In the genomic region with DNA sequence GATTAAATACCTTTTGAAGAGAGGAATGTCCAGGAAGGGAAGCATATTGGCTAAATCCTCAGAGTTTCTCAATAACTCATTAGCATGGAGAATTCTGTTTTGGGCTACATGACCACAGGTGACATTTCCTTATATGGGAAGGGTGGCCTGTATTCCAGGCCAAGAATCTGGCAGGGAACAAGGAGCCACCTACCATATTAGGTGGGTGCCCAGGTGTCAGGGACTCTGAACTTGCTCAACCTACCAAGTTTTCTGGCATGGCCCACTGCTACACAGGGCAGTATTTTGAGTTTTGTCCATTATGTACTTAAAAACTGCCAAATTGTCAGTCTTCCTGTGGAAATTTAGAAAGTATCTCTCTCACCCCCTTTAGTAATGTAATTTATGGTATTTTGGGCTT, we compare ENCODE assay signal across 47 mouse cellular contexts. TPM values are rescaled to one million over a fixed set of nuclear protein-coding genes. Genes with fewer than 3 reads are reported as not detected.
"Had no signal": no experiment of that assay in that cellular context is flagged by ENCODE, and none has a peak within 500 bp of the region (broad histone marks: within the 10 kb centered on the region; RNA-seq: fewer than 3 reads in every experiment).

No protein-coding gene starts in this region.

- H3K4me2 ChIP-seq: limb, embryonic 12.5 days; limb, embryonic 13.5 days; limb, embryonic 15.5 days; liver, embryonic 11.5 days; liver, embryonic 13.5 days; liver, embryonic 15.5 days; lung, embryonic 14.5 days; lung, embryonic 15.5 days; midbrain, embryonic 11.5 days; midbrain, embryonic 12.5 days; midbrain, embryonic 13.5 days; midbrain, embryonic 15.5 days; neural tube, embryonic 12.5 days had no signal

- H3K27me3 ChIP-seq: limb, embryonic 12.5 days; limb, embryonic 13.5 days; limb, embryonic 15.5 days; liver, embryonic 13.5 days; liver, embryonic 15.5 days; lung, embryonic 15.5 days; megakaryocyte, embryonic 14.5 days; midbrain, embryonic 12.5 days; midbrain, embryonic 13.5 days; midbrain, embryonic 15.5 days; neural tube, embryonic 12.5 days had no signal

- H3K9ac ChIP-seq: limb, embryonic 12.5 days; limb, embryonic 13.5 days; limb, embryonic 15.5 days; liver, embryonic 13.5 days; liver, embryonic 14.5 days; liver, embryonic 15.5 days; liver, postnatal 0 days; lung, embryonic 14.5 days; lung, embryonic 15.5 days; midbrain, embryonic 12.5 days; midbrain, embryonic 13.5 days; midbrain, embryonic 15.5 days; neural tube, embryonic 12.5 days had no signal

- ATAC-seq: liver, postnatal 0 days; lung, postnatal 0 days; midbrain, embryonic 13.5 days; midbrain, embryonic 15.5 days; midbrain, embryonic 16.5 days had no signal

- H3K9me3 ChIP-seq: limb, embryonic 10.5 days; limb, embryonic 15.5 days; liver, embryonic 15.5 days; lung, embryonic 15.5 days had no signal

- H3K27ac ChIP-seq: left cerebral cortex, adult 2 months; limb, embryonic 10.5 days; limb, embryonic 12.5 days; limb, embryonic 13.5 days; limb, embryonic 15.5 days; liver, embryonic 13.5 days; liver, embryonic 14.5 days; liver, embryonic 15.5 days; lung, embryonic 15.5 days; macrophage; midbrain, embryonic 10.5 days; midbrain, embryonic 12.5 days; midbrain, embryonic 13.5 days; midbrain, embryonic 15.5 days; neural tube, embryonic 12.5 days had no signal

- H3K36me3 ChIP-seq: limb, embryonic 10.5 days; limb, embryonic 12.5 days; limb, embryonic 13.5 days; limb, embryonic 15.5 days; liver, embryonic 13.5 days; liver, embryonic 15.5 days; lung, embryonic 15.5 days; midbrain, embryonic 10.5 days; midbrain, embryonic 12.5 days; midbrain, embryonic 13.5 days; midbrain, embryonic 15.5 days; neural tube, embryonic 12.5 days had no signal

- H3K4me3 ChIP-seq: left cerebral cortex, adult 2 months; limb, embryonic 10.5 days; limb, embryonic 12.5 days; limb, embryonic 13.5 days; limb, embryonic 15.5 days; liver, embryonic 13.5 days; liver, embryonic 15.5 days; lung, embryonic 15.5 days; megakaryocyte, embryonic 14.5 days; midbrain, embryonic 10.5 days; midbrain, embryonic 12.5 days; midbrain, embryonic 13.5 days; midbrain, embryonic 15.5 days; myocyte; neural tube, embryonic 12.5 days had no signal

- DNase-seq: left cerebral cortex, postnatal 4 days; liver; liver, embryonic 13.5 days; liver, postnatal 0 days; lung, adult 18-20 months; lung, adult 2 months; lung, embryonic 14.5 days; lung, postnatal 10 days; lung, postnatal 14 days; lung, postnatal 36 days; lung, postnatal 4 days; midbrain, embryonic 14.5 days had no signal

- H3K4me1 ChIP-seq: limb, embryonic 10.5 days; limb, embryonic 12.5 days; limb, embryonic 13.5 days; limb, embryonic 15.5 days; liver, embryonic 13.5 days; liver, embryonic 15.5 days; lung, embryonic 15.5 days; megakaryocyte, embryonic 14.5 days; midbrain, embryonic 10.5 days; midbrain, embryonic 12.5 days; midbrain, embryonic 13.5 days; midbrain, embryonic 15.5 days; neural tube, embryonic 12.5 days had no signal

RNA-seq across cellular contexts. Expression of a gene that starts 4.3 kb away (rescaled TPM):
- total RNA-seq: left cerebral cortex, adult 2 months; left cerebral cortex, adult 8-10 months; left cerebral cortex, postnatal 10 days; left cerebral cortex, postnatal 14 days; left cerebral cortex, postnatal 25 days; left cerebral cortex, postnatal 36 days; left cerebral cortex, postnatal 4 days; megakaryocyte progenitor cell, adult 5-6 weeks; megakaryocyte, adult 5-6 weeks; megakaryocyte-erythroid progenitor cell, adult 5-6 weeks; midbrain, postnatal 0 days; monocyte, adult 5-6 weeks had no signal
- polyA plus RNA-seq: limb, embryonic 10.5 days; limb, embryonic 11.5 days; limb, embryonic 12.5 days; limb, embryonic 13.5 days; limb, embryonic 14.5 days; limb, embryonic 15.5 days; liver, embryonic 11.5 days; liver, embryonic 13.5 days; liver, embryonic 14.5 days; liver, embryonic 15.5 days; liver, embryonic 16.5 days; liver, postnatal 0 days; lung, adult 2 months; lung, embryonic 14.5 days; lung, embryonic 15.5 days; lung, embryonic 16.5 days; lung, postnatal 0 days; macrophage; midbrain, embryonic 10.5 days; midbrain, embryonic 11.5 days; midbrain, embryonic 12.5 days; midbrain, embryonic 13.5 days; midbrain, embryonic 14.5 days; midbrain, embryonic 15.5 days; midbrain, embryonic 16.5 days; midbrain, postnatal 0 days; myocyte; neural tube, embryonic 11.5 days; neural tube, embryonic 12.5 days had no signal

RNA-seq across cellular contexts. Expression of a gene that starts 43.5 kb away (rescaled TPM):
- total RNA-seq: left cerebral cortex, adult 2 months; left cerebral cortex, adult 8-10 months; left cerebral cortex, postnatal 10 days; left cerebral cortex, postnatal 14 days; left cerebral cortex, postnatal 25 days; left cerebral cortex, postnatal 36 days; left cerebral cortex, postnatal 4 days; megakaryocyte progenitor cell, adult 5-6 weeks; megakaryocyte, adult 5-6 weeks; megakaryocyte-erythroid progenitor cell, adult 5-6 weeks; midbrain, postnatal 0 days; monocyte, adult 5-6 weeks had no signal
- polyA plus RNA-seq: limb, embryonic 10.5 days; limb, embryonic 11.5 days; limb, embryonic 12.5 days; limb, embryonic 13.5 days; limb, embryonic 14.5 days; limb, embryonic 15.5 days; liver, embryonic 11.5 days; liver, embryonic 13.5 days; liver, embryonic 14.5 days; liver, embryonic 15.5 days; liver, embryonic 16.5 days; liver, postnatal 0 days; lung, embryonic 14.5 days; lung, embryonic 15.5 days; lung, embryonic 16.5 days; lung, postnatal 0 days; macrophage; midbrain, embryonic 10.5 days; midbrain, embryonic 11.5 days; midbrain, embryonic 12.5 days; midbrain, embryonic 13.5 days; midbrain, embryonic 14.5 days; midbrain, embryonic 15.5 days; midbrain, embryonic 16.5 days; midbrain, postnatal 0 days; myocyte; neural tube, embryonic 11.5 days; neural tube, embryonic 12.5 days had no signal
